ENCODE assay signal across 15 mouse cellular contexts in genomic region chr7:139084316-139084715, GRCm38 (mm10). TPM values are rescaled to one million over a fixed set of nuclear protein-coding genes. Genes with fewer than 3 reads are reported as not detected.
DNase-seq lines count a peak whose midpoint lies in the region.
"Had no signal": no experiment of that assay in that cellular context is flagged by ENCODE, and none has a peak within 500 bp of the region (broad histone marks: within the 10 kb centered on the region; RNA-seq: fewer than 3 reads in every experiment).

No protein-coding gene starts in this region.

- DNase-seq in cerebellum, adult 9-10 months, result peak; percentile 54
- DNase-seq in cerebellum, postnatal 4 days (ENCODE audit: low spot score in 2 of 2), result no peak
- DNase-seq in ES-CJ7 (ENCODE audit: low read depth, low spot score) (peak; percentile 25), ZHBTc4 (ENCODE audit: low read depth, low spot score) (peak; percentile 60)
- no peak for DNase-seq in heart, postnatal 14 days
- DNase-seq: adrenal gland, adult 2 months; adrenal gland, postnatal 10 days; adrenal gland, postnatal 25 days; B cell, adult 2 months; cerebellum, adult 11-12 months; embryo, embryonic 11 days; forebrain, postnatal 0 days had no signal

- intact Hi-C loops in heart, postnatal 14 days (cut with DNase I), result no loop called here

RNA-seq across cellular contexts. Expression of gene Dpysl4, which starts 1.5 kb away (rescaled TPM):
- 1 to 10 TPM; 1.8 to 3.7 TPM for total RNA-seq in heart, postnatal 14 days (2021)
- total RNA-seq: CH12.LX; common myeloid progenitor, adult 5-6 weeks; MEL had no signal

Comparison
In these comparisons a context has a peak if more than half of its experiments do, and no peak if none do; other contexts are left out.
1. DNase-seq: peak in cerebellum, adult 9-10 months (single experiment), ES-CJ7 (single experiment) and ZHBTc4 (single experiment); none in cerebellum, postnatal 4 days (0 of 2) and heart, postnatal 14 days (0 of 2).